Mouse (Mus musculus) limb, embryonic 15.5 days (tissue): ENCODE measurements at regions not wholly inside any gene's neighbourhood (a gene's known extent, or its start where the extent isn't known, plus 50 kb on each side); places are given as distances from the start of the nearest gene placed in this dataset.

ENCODE experiments used
- ATAC-seq: fragments of 200-750 bp; cut with Nextera tagmentation; 2 replicates; pipeline ENCODE4 v1.8.0; 2017; ENCODE audit warnings: low read depth, moderate TSS enrichment; ENCODE audit not compliant: insufficient number of reproducible peaks, low FRiP score, low TSS enrichment
- H3K27ac ChIP-seq: fragments of 300-500 bp; sonication (generic); 2 replicates; pipeline ENCODE4 v1.5.1; 2015; ENCODE audit warnings: moderate library complexity, mild to moderate bottlenecking, inconsistent platforms
- H3K27me3 ChIP-seq: fragments of 300-500 bp; sonication (generic); 2 replicates; pipeline ENCODE4 v1.6.1; 2015; ENCODE audit warnings: inconsistent platforms
- H3K36me3 ChIP-seq: fragments of 300-500 bp; sonication (generic); 2 replicates; pipeline ENCODE4 v1.6.1; 2015; ENCODE audit warnings: inconsistent platforms
- H3K4me1 ChIP-seq: fragments of 300-500 bp; sonication (generic); 2 replicates; pipeline ENCODE4 v1.6.1; 2015; ENCODE audit warnings: inconsistent platforms
- H3K4me2 ChIP-seq: fragments of 300-500 bp; sonication (generic); 2 replicates; pipeline ENCODE4 v1.6.1; 2015; ENCODE audit warnings: mild to moderate bottlenecking, inconsistent platforms
- H3K4me3 ChIP-seq: fragments of 300-500 bp; sonication (generic); 2 replicates; pipeline ENCODE4 v1.5.1; 2015; ENCODE audit warnings: mild to moderate bottlenecking, inconsistent platforms
- H3K9ac ChIP-seq: fragments of 300-500 bp; sonication (generic); 2 replicates; pipeline ENCODE4 v1.6.1; 2015; ENCODE audit warnings: inconsistent platforms
- H3K9me3 ChIP-seq: fragments of 300-500 bp; sonication (generic); 2 replicates; pipeline ENCODE4 v1.6.1; 2016; ENCODE audit warnings: inconsistent platforms
- WGBS: fragments of 180-500 bp; shearing (Covaris S2); methylation state at CpG from one replicate; pipeline ENCODE4 v1.1.7; 2015; 5-methylcytosine and 5-hydroxymethylcytosine counted together

- no peak overlapping the region for H3K9ac ChIP-seq
- H3K27me3 ChIP-seq = no peaks in the 10 kb centered on the region
- peak overlapping the region; percentile 17; the same call in 1 of the 2 replicates for H3K27ac ChIP-seq
- ATAC-seq = 0 out of 2 replicates have a peak, but pooled peaks have one; percentile 61
- WGBS = 20% methylated on average over 5 of the region's 5 CpGs
- H3K36me3 ChIP-seq = no peaks in the 10 kb centered on the region
- H3K4me3 ChIP-seq = no peak overlapping the region
- no peaks in the 10 kb centered on the region for H3K4me1 ChIP-seq
- H3K4me2 ChIP-seq = no peak overlapping the region
- no peaks in the 10 kb centered on the region for H3K9me3 ChIP-seq
These were observed 871.8 kb downstream of the Tbl1xr1 start for GRCm38 (mm10) chr3:22948168-22948768.

DNA sequence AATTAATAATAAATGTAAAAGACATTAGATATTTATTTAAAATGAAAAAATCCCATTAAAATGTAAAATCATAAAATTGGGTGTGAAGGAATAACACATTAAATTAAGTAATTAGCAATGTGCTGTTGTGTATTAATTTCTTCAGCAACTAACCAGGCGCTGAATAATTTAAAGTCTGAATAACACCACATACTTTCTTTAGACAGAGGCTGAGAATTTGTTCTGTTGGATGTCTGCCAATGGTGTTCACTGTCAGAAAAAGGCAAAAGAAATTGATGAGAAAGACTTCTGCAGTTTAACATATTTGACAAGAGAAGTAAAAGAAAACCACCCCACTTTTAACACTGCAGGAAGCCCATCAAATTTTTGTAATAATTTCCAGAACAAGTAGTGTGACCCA lies 881.0 kb downstream of the Tbl1xr1 start:
- Histone ChIP-seq H3K27me3 (no peaks in the 10 kb centered on the region), H3K4me1 (no peaks in the 10 kb centered on the region), H3K4me2 (no peak overlapping the region), H3K9me3 (no peaks in the 10 kb centered on the region), H3K36me3 (no peaks in the 10 kb centered on the region), H3K27ac (no peak overlapping the region), H3K4me3 (no peak overlapping the region), H3K9ac (no peak overlapping the region)
- 49% methylated on average over 1 of the region's 1 CpGs for WGBS
- no peak for ATAC-seq

DNA sequence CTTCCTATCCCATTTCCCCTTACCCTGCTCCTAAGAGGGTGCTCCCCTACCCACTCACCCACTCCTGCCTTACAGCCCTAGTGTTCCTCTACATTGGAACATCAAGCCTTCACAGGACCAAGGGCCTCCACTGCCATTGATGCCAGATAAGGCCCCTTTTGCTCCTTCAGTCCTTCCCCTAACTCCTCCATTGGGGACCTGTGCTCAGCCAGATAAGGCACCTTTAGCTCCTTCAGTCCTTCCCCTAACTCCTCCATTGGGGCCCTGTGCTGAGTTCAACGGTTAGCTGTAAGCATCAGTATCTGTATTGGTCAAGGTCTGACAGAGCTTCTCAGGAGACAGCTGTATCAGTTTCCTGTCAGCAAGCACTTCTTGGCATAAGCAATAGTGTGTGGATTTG lies 896.2 kb downstream of the Tbl1xr1 start:
- H3K27me3 ChIP-seq = no peaks in the 10 kb centered on the region
- 67% methylated on average over 1 of the region's 1 CpGs for WGBS

GRCm38 (mm10) chr3:22976801-22977200 lies 900.3 kb downstream of the Tbl1xr1 start:
- Histone ChIP-seq H3K36me3 (no peaks in the 10 kb centered on the region), H3K9ac (no peak overlapping the region), H3K9me3 (no peaks in the 10 kb centered on the region), H3K27ac (no peak overlapping the region), H3K4me1 (no peaks in the 10 kb centered on the region), H3K4me2 (no peak overlapping the region), H3K27me3 (no peaks in the 10 kb centered on the region), H3K4me3 (no peak overlapping the region)
- WGBS = 89% methylated on average over 1 of the region's 1 CpGs
- ATAC-seq = no peak

More for the DNA sequence above, 896.2 kb downstream of the Tbl1xr1 start:
- Histone ChIP-seq H3K4me1 (no peaks in the 10 kb centered on the region), H3K9me3 (no peaks in the 10 kb centered on the region), H3K36me3 (no peaks in the 10 kb centered on the region), H3K4me3 (no peak overlapping the region), H3K27ac (no peak overlapping the region), H3K4me2 (no peak overlapping the region), H3K9ac (no peak overlapping the region)
- ATAC-seq = no peak

- no peak for ATAC-seq
- 82% methylated on average over 1 of the region's 1 CpGs for WGBS
- no peak overlapping the region for H3K27ac ChIP-seq
- no peak overlapping the region for H3K4me2 ChIP-seq
- H3K4me1 ChIP-seq = no peaks in the 10 kb centered on the region
- H3K4me3 ChIP-seq = no peak overlapping the region
- H3K36me3 ChIP-seq = no peaks in the 10 kb centered on the region
- H3K9me3 ChIP-seq = no peaks in the 10 kb centered on the region
- no peak overlapping the region for H3K9ac ChIP-seq
- no peaks in the 10 kb centered on the region for H3K27me3 ChIP-seq
These were observed 903.7 kb downstream of the Tbl1xr1 start for GRCm38 (mm10) chr3:22979896-22980890.

- Histone ChIP-seq H3K27ac (no peak overlapping the region), H3K9ac (no peak overlapping the region), H3K4me3 (no peak overlapping the region), H3K36me3 (no peaks in the 10 kb centered on the region), H3K9me3 (no peaks in the 10 kb centered on the region), H3K27me3 (no peaks in the 10 kb centered on the region), H3K4me1 (no peaks in the 10 kb centered on the region), H3K4me2 (no peak overlapping the region)
- ATAC-seq = no peak
These were observed 906.0 kb downstream of the Tbl1xr1 start for GRCm38 (mm10) chr3:22982430-22982829.

DNA sequence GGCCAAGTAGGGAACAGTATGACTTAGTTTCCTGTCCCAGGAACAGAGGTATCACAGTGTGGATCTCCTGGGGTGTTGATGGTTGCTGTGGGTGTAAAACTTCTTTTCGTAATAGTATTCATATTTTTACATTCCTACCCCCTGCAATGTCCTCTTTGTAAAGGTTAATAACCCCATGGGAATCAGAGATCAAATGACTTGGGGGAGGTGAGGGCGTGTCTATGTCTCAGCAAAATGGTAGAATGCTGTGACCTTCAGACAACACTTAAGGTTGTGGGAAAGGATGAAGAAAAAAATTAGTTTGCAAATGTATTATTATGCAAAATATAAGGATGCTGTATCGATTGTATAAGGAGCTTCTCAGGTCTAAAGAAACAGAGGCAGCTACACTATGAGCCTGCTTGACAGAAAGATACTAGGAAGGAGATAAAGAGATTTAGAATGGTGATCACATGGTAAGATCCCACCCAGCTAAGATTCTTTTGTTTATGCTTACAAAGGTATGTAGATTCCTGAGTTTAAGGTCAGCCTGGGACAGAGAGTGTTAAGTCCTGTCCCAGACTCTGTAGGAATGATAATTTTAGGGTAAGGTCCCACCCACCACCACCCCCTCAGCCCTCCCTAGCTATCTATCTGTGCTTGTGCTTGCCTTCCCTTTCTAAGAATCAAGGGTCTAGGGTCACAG lies 913.8 kb downstream of the Tbl1xr1 start:
- Histone ChIP-seq H3K27ac (no peak overlapping the region), H3K4me2 (no peak overlapping the region), H3K9me3 (no peaks in the 10 kb centered on the region), H3K4me3 (no peak overlapping the region), H3K27me3 (no peaks in the 10 kb centered on the region), H3K9ac (no peak overlapping the region), H3K4me1 (no peaks in the 10 kb centered on the region), H3K36me3 (no peaks in the 10 kb centered on the region)
- WGBS = 80% methylated on average over 3 of the region's 3 CpGs
- no peak for ATAC-seq

DNA sequence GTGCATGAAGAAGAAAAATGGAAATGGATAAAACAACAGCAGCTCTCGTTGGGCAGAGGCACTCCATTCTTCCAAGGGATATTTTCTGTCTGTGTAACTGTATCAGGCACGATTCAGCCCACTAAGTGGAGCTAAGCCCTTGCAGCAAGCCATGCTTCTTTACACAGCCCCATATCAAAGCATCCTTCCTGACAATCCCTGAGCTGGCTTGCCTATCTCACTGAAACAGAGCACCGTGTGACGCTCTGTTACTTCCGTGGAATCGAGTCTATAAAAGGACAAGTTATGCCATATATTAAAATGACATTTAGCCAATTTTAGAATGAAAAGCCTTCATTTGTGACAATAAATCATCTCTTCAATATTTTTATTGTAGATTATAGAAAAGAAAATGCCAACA lies 918.8 kb downstream of the Tbl1xr1 start:
- WGBS = 71% methylated on average over 6 of the region's 6 CpGs
- Histone ChIP-seq H3K4me3 (no peak overlapping the region), H3K36me3 (no peaks in the 10 kb centered on the region), H3K9ac (no peak overlapping the region), H3K27me3 (no peaks in the 10 kb centered on the region), H3K4me2 (no peak overlapping the region), H3K27ac (no peak overlapping the region), H3K9me3 (no peaks in the 10 kb centered on the region), H3K4me1 (no peaks in the 10 kb centered on the region)
- no peak for ATAC-seq

DNA sequence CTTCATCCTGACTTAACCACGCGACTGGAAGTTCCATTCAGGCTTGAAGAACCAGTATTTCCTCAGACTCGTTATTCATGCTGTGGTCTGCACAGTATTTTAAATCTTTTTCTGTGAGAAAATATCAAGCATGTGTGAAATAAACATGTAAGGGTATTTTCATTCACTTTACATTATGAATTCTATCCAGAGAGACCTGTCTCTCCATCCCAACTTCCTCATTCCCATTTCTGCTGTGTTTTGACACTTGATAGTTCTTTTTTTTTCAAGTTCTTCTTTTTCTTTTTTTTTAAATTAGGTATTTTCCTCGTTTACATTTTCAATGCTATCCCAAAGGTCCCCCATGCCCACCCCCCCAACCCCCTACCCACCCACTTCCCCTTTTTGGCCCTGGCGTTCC lies 919.4 kb downstream of the Tbl1xr1 start:
- no peaks in the 10 kb centered on the region for H3K4me1 ChIP-seq
- no peak overlapping the region for H3K27ac ChIP-seq
- no peaks in the 10 kb centered on the region for H3K27me3 ChIP-seq
- 68% methylated on average over 5 of the region's 5 CpGs for WGBS
- no peak overlapping the region for H3K4me2 ChIP-seq
- H3K9ac ChIP-seq = no peak overlapping the region
- no peaks in the 10 kb centered on the region for H3K36me3 ChIP-seq
- H3K9me3 ChIP-seq = no peaks in the 10 kb centered on the region
- H3K4me3 ChIP-seq = no peak overlapping the region
- no peak for ATAC-seq

GRCm38 (mm10) chr3:23001071-23001470 lies 924.6 kb downstream of the Tbl1xr1 start:
- Histone ChIP-seq H3K4me1 (no peaks in the 10 kb centered on the region), H3K9me3 (no peaks in the 10 kb centered on the region), H3K4me3 (no peak overlapping the region), H3K27ac (no peak overlapping the region), H3K27me3 (no peaks in the 10 kb centered on the region), H3K4me2 (no peak overlapping the region), H3K9ac (no peak overlapping the region), H3K36me3 (no peaks in the 10 kb centered on the region)
- ATAC-seq = no peak
- 77% methylated on average over 3 of the region's 3 CpGs for WGBS

DNA sequence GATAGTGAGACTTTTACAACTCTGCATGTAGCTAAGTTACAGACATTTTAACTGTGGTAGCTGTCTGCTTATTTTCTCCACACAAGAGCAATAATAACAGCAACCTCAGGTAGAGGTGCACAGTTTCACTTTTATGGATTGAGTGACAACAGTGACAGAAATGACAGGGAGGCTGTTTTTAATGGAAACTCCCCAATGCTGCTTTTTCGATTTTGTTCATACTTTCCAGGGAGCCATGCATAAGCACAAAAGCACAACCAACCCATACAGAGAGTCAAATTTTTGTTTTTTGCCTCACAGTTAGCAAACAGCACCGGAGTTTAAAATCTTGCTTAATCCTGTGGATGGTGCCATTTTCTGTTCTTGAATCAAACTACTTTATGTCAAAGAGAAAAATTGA lies 955.6 kb downstream of the Tbl1xr1 start:
- H3K27me3 ChIP-seq = no peaks in the 10 kb centered on the region
- no peak overlapping the region for H3K4me2 ChIP-seq
- no peak overlapping the region for H3K9ac ChIP-seq
- H3K9me3 ChIP-seq = no peaks in the 10 kb centered on the region
- no peaks in the 10 kb centered on the region for H3K4me1 ChIP-seq
- WGBS = 83% methylated on average over 2 of the region's 2 CpGs
- H3K36me3 ChIP-seq = no peaks in the 10 kb centered on the region
- ATAC-seq = no peak
- H3K4me3 ChIP-seq = no peak overlapping the region
- H3K27ac ChIP-seq = no peak overlapping the region
